16 mouse cellular contexts compared by ENCODE assay signal in genomic region chr4:87949451-87949850, GRCm38 (mm10).
"Had no signal": no experiment of that assay in that cellular context is flagged by ENCODE, and none has a peak within 500 bp of the region (broad histone marks: within the 10 kb centered on the region; RNA-seq: fewer than 3 reads in every experiment).

No protein-coding gene starts in this region.

- H3K27me3 ChIP-seq: midbrain, embryonic 12.5 days; neural tube, embryonic 12.5 days; stomach, embryonic 15.5 days had no signal

- H3K4me1 ChIP-seq: midbrain, embryonic 10.5 days; midbrain, embryonic 12.5 days; stomach, embryonic 15.5 days had no signal

- H3K27ac ChIP-seq: midbrain, embryonic 10.5 days; midbrain, embryonic 12.5 days; neural tube, embryonic 12.5 days; stomach, embryonic 15.5 days; stomach, postnatal 0 days had no signal

- ATAC-seq: midbrain, embryonic 16.5 days had no signal

- H3K9ac ChIP-seq: lung, embryonic 14.5 days; midbrain, embryonic 12.5 days; neural tube, embryonic 12.5 days; stomach, embryonic 15.5 days had no signal

- H3K9me3 ChIP-seq: midbrain, embryonic 10.5 days; midbrain, embryonic 12.5 days; neural tube, embryonic 12.5 days; stomach, embryonic 15.5 days had no signal

- H3K4me3 ChIP-seq: midbrain, embryonic 10.5 days; midbrain, embryonic 12.5 days; myocyte; neural tube, embryonic 12.5 days; stomach, embryonic 15.5 days had no signal

- DNase-seq: lung, adult 18-20 months; lung, embryonic 14.5 days; lung, postnatal 10 days; lung, postnatal 4 days; midbrain, embryonic 14.5 days; right cerebral cortex, postnatal 14 days; thymus, adult 2 months; thymus, postnatal 25 days; thymus, postnatal 4 days had no signal

- H3K36me3 ChIP-seq: midbrain, embryonic 12.5 days; neural tube, embryonic 12.5 days; stomach, embryonic 15.5 days had no signal

- H3K4me2 ChIP-seq: lung, embryonic 14.5 days; midbrain, embryonic 12.5 days; neural tube, embryonic 12.5 days; stomach, embryonic 15.5 days had no signal
